Mouse (Mus musculus) G1E-ER4 (cell line): ENCODE measurements around the gene Atoh8. TPM values are rescaled to one million over a fixed set of nuclear protein-coding genes. Genes with fewer than 3 reads are reported as not detected.

ENCODE experiments used
- GATA1 ChIP-seq: IDR thresholded peaks from one replicate; pipeline ENCODE4 v1.8.0; 2012; ENCODE audit warnings: low read length, inconsistent platforms
- polyA plus RNA-seq: library from polyadenylated mRNA; stranded (reverse); fragments of >175 nt; gene quantifications from 2 replicates; pipeline ENCODE4 v1.2.3, GENCODE M21; 2012

Gene Atoh8
- polyA plus RNA-seq, 1 experiment, result not detected

GRCm38 (mm10) chr6:72222271-72222724 lies 13.1 kb downstream of the Atoh8 start:
- no peak for TF ChIP-seq GATA1

DNA sequence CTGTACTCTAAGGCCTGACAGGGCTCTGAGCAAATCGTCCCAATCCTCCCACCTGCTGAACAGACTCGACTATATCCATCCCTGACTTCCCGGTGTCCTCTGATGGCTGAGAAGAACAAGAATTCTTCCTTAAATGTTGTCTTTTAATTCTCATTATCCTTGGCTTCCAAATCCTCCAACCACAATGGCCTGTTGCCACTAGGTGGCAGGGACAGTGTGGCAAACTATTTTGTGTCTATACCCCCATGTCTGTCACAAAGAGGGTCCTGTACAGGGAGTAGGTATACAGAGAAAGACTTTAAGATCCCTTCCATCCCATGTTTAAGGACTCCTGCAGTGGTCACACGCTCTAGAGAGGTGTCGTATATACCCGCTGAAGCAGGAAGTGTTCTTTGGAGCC lies 14.1 kb downstream of the Atoh8 start:
- no peak for TF ChIP-seq GATA1

DNA sequence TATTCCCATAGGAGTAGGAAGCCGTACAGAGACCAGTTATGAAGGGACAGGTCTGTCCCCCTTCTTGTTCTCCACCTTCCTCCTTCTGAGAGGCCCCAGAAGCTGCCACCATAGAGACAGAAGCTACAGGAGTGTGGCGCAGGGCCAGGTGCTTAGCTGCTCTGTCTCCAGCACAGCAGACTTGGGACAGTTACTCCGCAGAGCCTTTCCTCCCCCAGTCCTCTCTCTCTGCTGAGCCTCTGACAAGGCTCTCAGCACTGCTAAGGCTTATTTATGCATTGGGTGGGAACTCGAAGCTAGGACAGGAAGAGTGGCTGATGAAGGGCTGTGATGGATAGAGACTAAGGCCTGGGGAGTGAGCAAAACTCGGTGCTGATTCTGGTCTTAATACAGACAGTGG lies 15.8 kb downstream of the Atoh8 start:
- TF ChIP-seq GATA1, result no peak

GRCm38 (mm10) chr6:72218281-72218680 lies 17.1 kb downstream of the Atoh8 start:
- TF ChIP-seq GATA1, result no peak

GRCm38 (mm10) chr6:72217415-72217784 lies 18.0 kb downstream of the Atoh8 start:
- TF ChIP-seq GATA1, result no peak

DNA sequence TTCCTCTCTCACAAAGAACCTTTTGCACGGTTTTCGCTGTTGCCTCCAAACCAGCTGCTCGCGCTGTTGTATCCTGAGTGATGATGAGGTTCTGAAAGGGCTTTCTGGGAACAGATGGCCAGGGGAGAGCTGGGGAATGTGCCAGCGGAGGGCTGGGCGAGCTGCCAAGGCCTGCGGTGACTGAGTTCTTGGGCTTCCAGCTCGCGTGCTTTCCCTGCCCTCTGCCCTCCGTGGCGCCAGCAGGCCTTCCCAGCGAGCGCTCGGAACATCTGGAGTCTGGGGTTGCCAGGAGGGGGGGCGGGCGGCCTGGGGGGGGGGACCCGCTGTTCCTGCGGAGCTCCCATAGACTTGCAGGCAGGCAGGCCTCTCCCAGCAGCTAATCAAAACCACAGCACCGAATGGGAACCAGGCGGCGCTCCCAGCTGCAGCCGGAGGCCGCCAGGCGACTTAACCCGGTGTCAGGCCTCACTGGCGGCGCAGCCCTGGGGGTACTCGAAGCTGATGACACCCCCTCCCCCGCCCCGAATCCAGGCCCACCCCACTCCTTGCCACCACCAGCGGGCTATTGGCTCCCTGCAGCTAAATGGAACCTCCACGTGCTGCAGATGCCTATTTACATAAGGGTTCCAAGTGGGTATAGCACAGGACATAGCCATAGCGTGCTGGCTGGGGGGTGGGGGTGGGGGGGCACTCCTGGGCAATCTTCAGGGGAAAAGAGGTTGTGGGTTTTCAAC lies 18.5 kb downstream of the Atoh8 start:
- no peak for TF ChIP-seq GATA1

GRCm38 (mm10) chr6:72215582-72215981 lies 19.8 kb downstream of the Atoh8 start:
- no peak for TF ChIP-seq GATA1

GRCm38 (mm10) chr6:72211360-72211759 lies 24.0 kb downstream of the Atoh8 start:
- no peak for TF ChIP-seq GATA1

- no peak for TF ChIP-seq GATA1
These were observed 24.6 kb downstream of the Atoh8 start for GRCm38 (mm10) chr6:72210823-72211222.

DNA sequence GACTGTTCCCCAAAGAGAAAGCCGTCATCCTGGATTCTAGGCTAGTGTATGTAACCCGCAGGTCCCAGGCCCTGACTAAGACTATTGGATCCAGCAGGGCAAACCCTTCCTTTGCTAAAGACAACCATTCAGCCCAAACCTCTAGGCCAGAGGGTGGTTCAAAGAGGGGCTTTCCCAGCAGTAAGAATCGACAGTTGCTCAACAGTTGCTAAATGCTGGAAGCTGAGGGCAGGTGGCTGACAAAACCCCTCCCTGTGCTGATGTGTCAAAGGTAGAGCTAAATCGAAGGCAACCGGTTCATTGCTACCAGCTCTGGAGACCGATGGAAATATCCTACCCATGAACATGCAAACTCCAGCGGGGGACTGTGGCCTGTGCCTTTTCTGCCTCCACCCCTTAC lies 25.6 kb downstream of the Atoh8 start:
- no peak for TF ChIP-seq GATA1

- TF ChIP-seq GATA1, result no peak
These were observed 26.9 kb downstream of the Atoh8 start for GRCm38 (mm10) chr6:72208406-72209045.

GRCm38 (mm10) chr6:72206021-72206420 lies 29.4 kb downstream of the Atoh8 start:
- no peak for TF ChIP-seq GATA1

DNA sequence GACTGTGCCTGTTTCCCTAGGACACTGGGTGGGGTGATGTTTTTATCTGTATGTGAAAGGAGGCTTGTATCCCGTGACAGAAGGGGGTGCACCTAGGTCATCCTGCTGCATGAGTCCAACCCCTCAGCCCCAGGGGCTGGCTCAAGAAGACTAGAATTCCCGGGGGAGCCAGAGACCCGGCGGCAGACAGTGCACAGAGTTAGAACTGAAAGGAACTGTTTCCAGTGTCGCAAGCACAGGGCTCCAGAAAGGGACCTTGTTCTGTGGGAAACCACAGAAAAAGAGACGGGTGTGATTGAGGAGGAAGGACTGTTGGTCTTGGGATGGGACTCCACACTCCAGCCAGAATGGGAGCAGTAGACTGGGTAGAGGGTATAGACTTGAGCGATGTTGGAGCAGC lies 30.5 kb downstream of the Atoh8 start:
- TF ChIP-seq GATA1, result no peak

GRCm38 (mm10) chr6:72203279-72203678 lies 32.1 kb downstream of the Atoh8 start:
- TF ChIP-seq GATA1, result no peak

- TF ChIP-seq GATA1, result no peak
These were observed 32.6 kb downstream of the Atoh8 start for GRCm38 (mm10) chr6:72202732-72203131.

DNA sequence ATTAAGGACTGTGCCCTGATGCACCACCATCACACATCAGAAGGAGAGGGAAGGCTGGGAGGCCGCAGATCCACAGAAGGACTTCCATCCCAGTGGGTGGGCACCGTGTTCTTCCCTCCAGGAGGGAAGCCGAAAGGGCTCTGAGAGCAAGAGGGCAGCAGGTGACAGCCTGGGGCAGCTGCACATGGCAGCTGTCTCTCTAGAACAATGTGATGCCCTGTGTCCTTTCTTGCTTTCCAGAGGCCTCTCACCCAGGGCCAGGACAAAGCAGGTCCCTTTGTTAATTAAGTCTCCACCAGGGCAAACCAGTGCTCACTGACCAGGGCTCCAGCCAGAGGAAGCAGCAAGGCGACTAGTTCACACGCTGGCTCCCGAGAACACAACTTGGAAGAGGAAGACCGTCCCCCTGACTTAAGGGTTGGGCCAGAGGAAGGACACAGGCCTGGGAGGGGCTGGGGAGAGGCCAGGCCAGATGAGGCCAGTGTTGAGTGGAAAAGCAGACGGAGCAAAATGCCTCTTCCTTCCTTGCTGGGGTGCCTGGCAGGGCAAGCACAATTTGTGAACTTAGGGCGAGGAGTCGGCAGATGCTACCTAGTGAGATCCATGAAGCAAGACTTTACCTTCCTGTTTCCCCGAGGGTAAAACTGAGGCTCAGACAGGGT lies 34.7 kb downstream of the Atoh8 start:
- TF ChIP-seq GATA1, result no peak

- no peak for TF ChIP-seq GATA1
These were observed 37.9 kb downstream of the Atoh8 start for GRCm38 (mm10) chr6:72197515-72197914.
